Mouse (Mus musculus) small intestine, adult 2 months (tissue): ENCODE results near the gene Cul4a.

Source experiments
- CTCF ChIP-seq: fragments of 200-500 bp; IDR thresholded peaks from 2 replicates; pipeline ENCODE4 v1.5.1; 2012; ENCODE audit warnings: low read depth, mild to moderate bottlenecking, control low read depth, inconsistent platforms, low read length, moderate library complexity, mixed read lengths; ENCODE audit not compliant: insufficient replicate concordance, insufficient read length; ENCODE audit errors: extremely low read depth
- POLR2A ChIP-seq: fragments of 200-500 bp; IDR thresholded peaks from 2 replicates; pipeline ENCODE4 v1.6.1; 2012; ENCODE audit warnings: low read depth, mild to moderate bottlenecking, control low read depth, inconsistent platforms, low read length, moderate library complexity

- TF ChIP-seq CTCF (no peak), POLR2A (no peak)
Observed at GRCm38 (mm10) chr8:13194818-13195217, 89.4 kb downstream of the Cul4a start.
